Mouse (Mus musculus): ENCODE results near the gene Slc44a5. TPM values are rescaled to one million over a fixed set of nuclear protein-coding genes. Genes with fewer than 3 reads are reported as not detected.

The Slc44a5 gene
- total RNA-seq, 4 experiments from 2014 or later = 28.3 to 56.4 (median 43.1) TPM

DNA sequence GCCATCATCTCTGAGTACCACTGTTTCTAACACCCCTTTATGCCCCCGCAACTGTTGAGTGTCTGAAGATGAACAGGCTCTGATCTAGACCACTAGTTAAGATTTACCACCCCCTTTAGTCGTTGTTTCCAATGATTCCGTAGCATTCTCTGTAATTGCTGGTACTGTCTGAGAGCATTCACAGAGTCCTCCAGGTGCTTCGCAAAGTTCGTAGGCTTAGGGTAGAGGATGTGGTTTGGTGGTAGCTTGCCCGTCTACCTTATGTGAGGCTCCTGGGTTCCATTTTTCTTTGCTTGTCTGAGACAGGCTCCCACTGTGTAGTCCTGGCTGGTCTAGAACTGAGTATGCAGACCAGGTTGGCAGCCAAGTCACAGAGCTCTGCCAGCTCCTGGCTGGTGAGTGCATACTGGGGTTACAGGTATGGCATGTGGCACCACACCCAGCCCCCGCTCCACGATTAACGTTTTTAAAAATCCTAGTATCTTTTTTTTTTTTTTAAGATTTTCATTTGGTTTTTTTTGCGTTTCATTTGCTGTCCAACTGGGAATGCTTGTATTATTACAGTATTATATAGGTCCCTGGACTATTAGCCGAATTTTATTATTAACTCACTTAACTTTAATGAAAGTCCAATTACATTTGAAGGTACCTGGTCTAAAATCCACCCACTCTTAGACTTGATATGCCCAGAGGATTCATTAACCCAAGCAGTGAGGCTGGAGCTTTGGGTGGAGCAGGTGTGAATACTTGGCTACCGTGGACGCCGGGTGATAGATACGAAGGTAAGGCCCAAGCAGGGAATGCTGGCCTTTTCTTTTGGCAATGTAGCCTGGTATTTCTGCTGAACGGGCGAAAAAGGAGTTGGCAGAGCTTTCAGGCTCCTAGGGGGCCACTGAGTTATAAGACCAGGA, 321.9 kb downstream of the Slc44a5 start:
- no peak for DNase-seq (ENCODE audit: low spot score in 2 of 2)

DNA sequence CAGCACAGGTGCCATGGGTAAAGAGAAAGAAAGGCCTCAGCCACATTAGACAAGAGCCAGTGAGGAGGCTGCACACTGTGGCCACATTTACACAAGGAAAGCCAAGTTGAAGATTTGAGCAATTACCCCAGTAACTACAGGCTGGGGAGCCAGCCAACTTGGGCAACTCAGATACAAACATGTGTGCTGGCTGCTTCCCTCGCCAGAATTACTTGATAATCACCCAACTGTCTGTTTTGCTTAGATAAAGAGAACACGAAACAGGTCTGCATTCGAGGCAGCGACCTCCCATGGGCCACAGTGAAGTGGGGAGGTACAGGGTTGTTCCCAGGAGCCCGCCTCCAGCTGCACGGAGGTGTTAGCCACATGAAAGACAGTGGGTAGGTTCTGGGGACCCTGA, 324.3 kb downstream of the Slc44a5 start:
- peak; percentile 21 to 40 for DNase-seq (ENCODE audit: low spot score in 2 of 2)

DNA sequence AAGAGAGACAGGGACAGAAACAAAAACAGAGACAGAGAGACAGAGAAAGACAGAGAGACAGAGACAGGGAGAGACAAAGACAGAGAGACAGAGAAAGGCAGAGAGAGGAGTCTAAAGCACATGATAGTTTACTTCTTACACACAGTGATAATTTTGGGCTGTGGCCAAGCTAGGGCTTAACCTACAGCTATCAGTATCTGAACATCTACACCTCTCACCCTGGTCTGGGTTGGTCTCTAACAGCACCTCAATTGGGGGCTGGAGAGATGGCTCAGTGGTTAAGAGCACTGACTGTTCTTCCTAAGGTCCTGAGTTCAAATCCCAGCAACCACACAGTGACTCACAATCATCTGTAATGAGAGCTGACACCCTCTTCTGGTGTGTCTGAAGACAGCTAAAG, 325.3 kb downstream of the Slc44a5 start:
- DNase-seq (ENCODE audit: low spot score in 2 of 2) = no peak

DNA sequence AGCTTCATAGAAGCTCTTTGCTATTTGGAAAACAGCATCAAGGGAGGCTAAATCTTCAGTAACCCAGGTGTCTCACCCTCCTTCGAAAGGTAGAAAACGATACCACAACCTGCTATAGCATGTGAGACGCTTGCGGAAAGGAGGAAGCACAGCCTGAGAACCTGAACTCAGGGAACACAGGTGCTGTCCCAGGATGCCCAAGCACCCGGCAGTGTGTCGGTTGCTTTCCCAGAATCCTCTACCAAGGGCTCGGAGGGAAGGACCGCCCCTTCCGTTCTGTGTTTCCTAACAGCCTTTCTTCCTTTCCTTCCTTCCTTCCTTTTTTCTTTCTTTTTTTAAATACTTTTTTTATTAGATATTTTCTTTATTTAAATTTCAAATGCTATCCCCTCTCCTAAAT, 326.8 kb downstream of the Slc44a5 start:
- no peak for DNase-seq (ENCODE audit: low spot score in 2 of 2)

DNA sequence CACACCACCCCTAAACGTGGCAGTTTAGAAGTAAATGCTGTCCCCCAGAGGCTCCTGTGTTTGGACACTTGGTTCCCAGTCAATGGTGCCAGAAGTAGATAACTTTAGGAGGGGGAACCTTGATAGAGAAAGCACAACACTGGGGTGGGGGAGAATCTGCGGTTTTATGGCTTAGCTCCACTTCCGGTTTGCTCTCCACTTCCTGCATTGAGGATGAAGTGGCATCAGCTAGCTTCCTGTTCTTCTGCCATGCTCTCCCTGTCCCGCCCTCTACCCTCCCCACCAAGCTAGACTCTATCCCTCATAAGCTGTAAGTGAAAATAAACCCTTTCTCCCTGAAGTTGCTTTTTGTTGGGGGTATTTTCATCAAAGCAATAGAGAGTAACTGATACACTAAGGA, 327.9 kb downstream of the Slc44a5 start:
- DNase-seq (ENCODE audit: low spot score in 2 of 2) = no peak

DNA sequence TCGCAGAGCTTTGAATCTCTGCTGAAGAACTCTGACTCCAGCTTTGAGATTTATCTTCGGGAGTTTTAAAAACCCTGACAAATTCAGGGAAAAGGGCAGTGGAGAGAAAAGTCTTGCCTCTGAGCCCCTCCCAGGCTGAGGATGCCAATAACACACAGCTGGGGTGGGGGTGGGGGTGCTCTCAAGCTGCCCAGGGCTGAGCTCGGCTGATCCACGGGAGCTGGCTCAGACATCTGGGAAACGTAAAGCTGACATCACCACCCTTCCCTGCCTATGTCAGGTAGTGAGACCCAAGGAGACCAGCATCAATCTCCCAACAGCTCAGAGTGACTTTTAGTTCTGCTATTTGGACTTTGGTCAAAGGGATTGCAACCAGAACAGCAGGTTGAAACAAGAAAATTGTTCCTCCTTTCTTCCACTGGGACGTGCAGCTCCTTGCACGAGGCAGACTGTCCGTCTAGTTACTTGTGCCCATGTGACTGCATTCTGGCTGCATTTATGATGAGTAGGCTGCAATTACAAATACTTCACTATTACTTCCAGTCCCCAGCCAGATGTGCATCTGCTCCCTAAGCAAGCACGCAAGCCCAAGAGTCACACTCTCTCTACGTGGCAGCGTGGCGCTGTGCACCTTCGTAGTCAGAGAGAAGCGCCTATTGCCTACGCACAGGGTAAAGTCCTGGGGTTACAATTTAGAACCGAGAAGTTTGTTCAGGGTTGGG, 332.1 kb downstream of the Slc44a5 start:
- no peak for DNase-seq (ENCODE audit: low spot score in 2 of 2)

DNA sequence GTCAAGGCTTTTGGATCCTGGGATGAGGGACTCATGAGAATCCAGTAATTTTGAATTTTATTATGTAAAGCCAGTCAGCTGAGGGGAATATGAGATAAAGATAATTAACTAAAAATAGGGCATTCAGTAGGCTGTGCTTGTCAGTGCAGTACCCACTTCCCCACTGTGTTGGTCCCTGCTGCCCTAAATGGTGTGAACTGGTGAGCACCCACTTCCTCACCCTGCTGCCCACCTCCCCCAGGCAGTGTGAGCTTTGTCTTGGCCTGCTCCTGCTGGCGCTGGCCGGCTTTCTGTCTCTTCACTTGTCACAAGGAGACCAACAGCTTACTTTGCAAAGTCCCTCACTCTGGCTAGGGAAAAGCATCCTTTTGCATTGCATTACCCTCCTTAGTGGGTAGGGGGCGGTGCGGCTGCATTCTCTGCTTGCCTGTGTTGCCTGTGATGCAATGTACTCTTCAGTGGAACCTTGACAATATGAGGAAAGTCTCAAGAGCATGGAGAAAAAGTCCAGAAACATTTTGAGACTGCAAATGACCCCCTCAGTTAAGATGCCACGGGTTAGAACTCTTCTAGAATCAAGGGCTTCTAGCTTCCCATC, 344.5 kb downstream of the Slc44a5 start:
- DNase-seq (ENCODE audit: low spot score in 2 of 2) = no peak

Other genes with a start within 250 kb of the Slc44a5 start
- gene St6galnac3, start 248.3 kb upstream of the Slc44a5 start, total RNA-seq (2022) = 10 to 100 TPM; 23.7 to 38.8 (median 30.1) TPM
- gene Asb17, start 129.2 kb upstream of the Slc44a5 start, total RNA-seq (2022) = not detected
- gene Msh4, start 67.3 kb upstream of the Slc44a5 start, total RNA-seq (2022) = under 1 TPM in 3 of 4 experiments, not detected in 1; 0.25 to 0.43 (median 0.40) TPM
- gene Rabggtb, start 60.4 kb upstream of the Slc44a5 start, total RNA-seq (2022) = 10 to 100 TPM; 67.7 to 75.4 (median 69.2) TPM
- 10 to 100 TPM; 42.0 to 60.0 (median 46.9) TPM for gene Acadm, start 28.8 kb upstream of the Slc44a5 start, total RNA-seq (2022)